Mouse (Mus musculus) MEL (cell line): Measurements from ENCODE around the gene Diras1.

Experiments
- BHLHE40 ChIP-seq: IDR thresholded peaks from 2 replicates; pipeline ENCODE4 v1.6.1; 2012; ENCODE audit warnings: low read depth, mild to moderate bottlenecking, inconsistent platforms, low read length, improper control_type of control experiment, borderline replicate concordance
- CHD1 ChIP-seq: IDR thresholded peaks from 2 replicates; pipeline ENCODE4 v1.6.1; 2012; ENCODE audit warnings: low read depth, mild to moderate bottlenecking, inconsistent platforms, low read length, improper control_type of control experiment
- CHD2 ChIP-seq: IDR thresholded peaks from 2 replicates; pipeline ENCODE4 v1.6.1; 2011; ENCODE audit warnings: low read length, improper control_type of control experiment
- CTCF ChIP-seq, 3 experiments: IDR thresholded peaks in 2 of 3; conservative IDR thresholded peaks in 1 of 3; 2 replicates each; pipeline ENCODE4 v1.5.1; 2011 to 2012; ENCODE audit warnings: low read length in 3 of 3, low read depth in 2 of 3, mild to moderate bottlenecking in 2 of 3, improper control_type of control experiment in 1 of 3, inconsistent platforms in 1 of 3, mixed read lengths in 1 of 3, moderate library complexity in 1 of 3; ENCODE audit not compliant: control insufficient read depth in 1 of 3, insufficient read depth in 1 of 3, poor library complexity in 1 of 3, severe bottlenecking in 1 of 3
- E2F4 ChIP-seq: IDR thresholded peaks from 2 replicates; pipeline ENCODE4 v1.6.1; 2011; ENCODE audit warnings: low read depth, low read length, improper control_type of control experiment, borderline replicate concordance
- GABPA ChIP-seq: IDR thresholded peaks from 2 replicates; pipeline ENCODE4 v1.6.1; 2012; ENCODE audit warnings: low read depth, mild to moderate bottlenecking, inconsistent platforms, low read length, improper control_type of control experiment, moderate library complexity
- JUND ChIP-seq: IDR thresholded peaks from 2 replicates; pipeline ENCODE4 v1.6.1; 2011; ENCODE audit warnings: low read depth, mild to moderate bottlenecking, improper control_type of control experiment, low read length
- MAX ChIP-seq: IDR thresholded peaks from 2 replicates; pipeline ENCODE4 v1.6.1; 2011; ENCODE audit warnings: low read length, improper control_type of control experiment
- POLR2A ChIP-seq, 2 experiments: IDR thresholded peaks; 2 replicates each; pipeline ENCODE4 v1.6.1; 2011 to 2012; ENCODE audit warnings: low read length in 2 of 2, mild to moderate bottlenecking in 2 of 2, control low read depth in 1 of 2, improper control_type of control experiment in 1 of 2, low read depth in 1 of 2, moderate library complexity in 1 of 2; ENCODE audit not compliant: control insufficient read depth in 1 of 2, insufficient read depth in 1 of 2, poor library complexity in 1 of 2
- POLR2AphosphoS2 ChIP-seq: IDR thresholded peaks from 2 replicates; pipeline ENCODE4 v1.6.1; 2011; ENCODE audit warnings: low read length, improper control_type of control experiment
- RCOR1 ChIP-seq: IDR thresholded peaks from 2 replicates; pipeline ENCODE4 v1.6.1; 2012; ENCODE audit warnings: low read depth, mild to moderate bottlenecking, inconsistent platforms, low read length, improper control_type of control experiment

DNA sequence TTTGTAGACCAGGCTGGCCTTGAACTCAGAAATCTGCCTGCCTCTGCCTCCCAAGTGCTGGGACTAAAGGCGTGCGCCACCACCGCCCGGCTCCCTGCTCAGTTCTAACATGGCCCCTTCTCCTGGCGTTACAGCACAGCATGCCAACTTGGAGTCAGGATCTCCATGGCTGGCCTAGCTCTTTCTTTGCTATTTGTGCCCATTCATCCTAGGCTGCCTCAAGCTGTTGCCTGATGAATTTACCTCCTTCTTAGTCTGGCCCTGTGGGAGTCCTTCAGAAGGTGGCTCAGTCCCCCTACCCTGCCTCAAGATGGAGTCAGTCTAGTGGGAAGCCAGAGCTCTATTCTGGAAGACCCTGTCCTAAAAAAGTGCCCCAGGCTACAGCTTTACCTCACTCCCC, 1.4 kb upstream of the Diras1 start:
- TF ChIP-seq JUND (no peak), POLR2A (IDR thresholded peaks at IDR 0.05; ENCODE audit: control insufficient read depth in 1 of 2, insufficient read depth in 1 of 2, low read depth in 1 of 2, low read length in 2 of 2, poor library complexity in 1 of 2) (no peak), CHD2 (no peak), POLR2AphosphoS2 (no peak), CHD1 (no peak), RCOR1 (no peak), CTCF (IDR thresholded peaks at IDR 0.05 in 2 of 3, conservative IDR thresholded peaks at IDR 0.05 in 1 of 3; ENCODE audit: control insufficient read depth in 1 of 3, insufficient read depth in 1 of 3, low read depth in 2 of 3, low read length in 3 of 3, poor library complexity in 1 of 3, severe bottlenecking in 1 of 3) (no peak), BHLHE40 (no peak), GABPA (no peak), E2F4 (no peak), MAX (no peak)
